Mouse (Mus musculus): Measurements from ENCODE around the gene Klhl10. TPM values are rescaled to one million over a fixed set of nuclear protein-coding genes. Genes with fewer than 3 reads are reported as not detected.

Klhl10 gene
- total RNA-seq, 2 experiments from 2014 or later, result 1.1 to 1.4 TPM

- DNase-seq (ENCODE audit: low spot score in 2 of 2), result peak in 1 of 2 experiments; percentile 71
These were observed 33.5 kb upstream of the Klhl10 start for GRCm38 (mm10) chr11:100408076-100408834.

- DNase-seq (ENCODE audit: low spot score in 2 of 2), result no peak
These were observed 32.8 kb upstream of the Klhl10 start for GRCm38 (mm10) chr11:100408835-100409462.

- DNase-seq (ENCODE audit: low spot score in 2 of 2), result no peak
These were observed 32.0 kb upstream of the Klhl10 start for GRCm38 (mm10) chr11:100409686-100410085.

- no peak for DNase-seq (ENCODE audit: low spot score in 2 of 2)
These were observed 30.0 kb upstream of the Klhl10 start for GRCm38 (mm10) chr11:100411736-100412135.

GRCm38 (mm10) chr11:100413541-100413940, 28.2 kb upstream of the Klhl10 start:
- DNase-seq (ENCODE audit: low spot score in 2 of 2), result no peak

- DNase-seq (ENCODE audit: low spot score in 2 of 2), result peak; percentile 61 to 81
These were observed 27.4 kb upstream of the Klhl10 start, which contains the start of gene P3h4 for GRCm38 (mm10) chr11:100414021-100414913. Gene P3h4 (minus strand): TSS chr11:100414836.

- no peak for DNase-seq (ENCODE audit: low spot score in 2 of 2)
These were observed 26.5 kb upstream of the Klhl10 start, which contains the start of gene Fkbp10 for GRCm38 (mm10) chr11:100414914-100415822. Gene Fkbp10 (plus strand): TSS chr11:100415697.

GRCm38 (mm10) chr11:100421537-100421936, 20.2 kb upstream of the Klhl10 start:
- no peak for DNase-seq (ENCODE audit: low spot score in 2 of 2)

GRCm38 (mm10) chr11:100423836-100424235, 17.9 kb upstream of the Klhl10 start:
- DNase-seq (ENCODE audit: low spot score in 2 of 2), result no peak

- peak; percentile 60 to 71 for DNase-seq (ENCODE audit: low spot score in 2 of 2)
These were observed 15.9 kb upstream of the Klhl10 start for GRCm38 (mm10) chr11:100425851-100426250.

GRCm38 (mm10) chr11:100426820-100427219, 14.9 kb upstream of the Klhl10 start:
- DNase-seq (ENCODE audit: low spot score in 2 of 2), result no peak

GRCm38 (mm10) chr11:100428612-100429199, 13.0 kb upstream of the Klhl10 start:
- peak; percentile 26 to 54 for DNase-seq (ENCODE audit: low spot score in 2 of 2)

- no peak for DNase-seq (ENCODE audit: low spot score in 2 of 2)
These were observed 11.7 kb upstream of the Klhl10 start for GRCm38 (mm10) chr11:100430052-100430451.

GRCm38 (mm10) chr11:100432002-100432401, 9.7 kb upstream of the Klhl10 start:
- no peak for DNase-seq (ENCODE audit: low spot score in 2 of 2)

- no peak for DNase-seq (ENCODE audit: low spot score in 2 of 2)
These were observed 6.0 kb upstream of the Klhl10 start for GRCm38 (mm10) chr11:100435678-100436246.

GRCm38 (mm10) chr11:100437901-100438300, 3.8 kb upstream of the Klhl10 start:
- DNase-seq (ENCODE audit: low spot score in 2 of 2), result no peak

- DNase-seq (ENCODE audit: low spot score in 2 of 2), result peak; percentile 81 to 82
These were observed 810 bp upstream of the Klhl10 start for GRCm38 (mm10) chr11:100440691-100441522.

GRCm38 (mm10) chr11:100442625-100443024, 908 bp downstream of the Klhl10 start:
- no peak for DNase-seq (ENCODE audit: low spot score in 2 of 2)

- no peak for DNase-seq (ENCODE audit: low spot score in 2 of 2)
These were observed 15.5 kb downstream of the Klhl10 start for GRCm38 (mm10) chr11:100457247-100457646.
